Mouse (Mus musculus) midbrain, embryonic 11.5 days (tissue): Measurements from ENCODE around the gene Wtap. TPM values are rescaled to one million over a fixed set of nuclear protein-coding genes. Genes with fewer than 3 reads are reported as not detected.
"Not testable (repeated sequence)": the region's sequence is repeated elsewhere in the genome, so short reads cannot be mapped to it uniquely, and the experiment has no call there.

Source experiments
- ATAC-seq: fragments of 200-750 bp; cut with Nextera tagmentation; 2 replicates; pipeline ENCODE4 v1.8.0; 2017; ENCODE audit warnings: moderate TSS enrichment, moderate library complexity; ENCODE audit not compliant: low FRiP score
- DNase-seq: peaks from one replicate; pipeline ENCODE4 v3.0.0; 2015; ENCODE audit warnings: low spot score; ENCODE audit errors: missing footprints
- H3K27ac ChIP-seq: fragments of 300-500 bp; sonication (generic); 2 replicates; pipeline ENCODE4 v1.5.1; 2014; ENCODE audit warnings: low read depth, low read length
- H3K27me3 ChIP-seq: fragments of 300-500 bp; sonication (generic); 2 replicates; pipeline ENCODE4 v1.6.1; 2014; ENCODE audit warnings: mild to moderate bottlenecking, low read length, moderate library complexity, mixed read lengths; ENCODE audit not compliant: control insufficient read depth, insufficient read depth
- H3K36me3 ChIP-seq: fragments of 300-500 bp; sonication (generic); 2 replicates; pipeline ENCODE4 v1.6.1; 2014; ENCODE audit warnings: mild to moderate bottlenecking, low read length, moderate library complexity, mixed read lengths; ENCODE audit not compliant: control insufficient read depth, insufficient read depth
- H3K4me1 ChIP-seq: fragments of 300-500 bp; sonication (generic); 2 replicates; pipeline ENCODE4 v1.6.1; 2014; ENCODE audit warnings: low read length; ENCODE audit not compliant: control insufficient read depth, insufficient read depth
- H3K4me2 ChIP-seq: fragments of 300-500 bp; sonication (generic); 2 replicates; pipeline ENCODE4 v1.6.1; 2014; ENCODE audit warnings: mild to moderate bottlenecking, moderate library complexity
- H3K4me3 ChIP-seq: fragments of 300-500 bp; sonication (generic); 2 replicates; pipeline ENCODE4 v1.5.1; 2014; ENCODE audit warnings: low read depth, low read length
- H3K9ac ChIP-seq: fragments of 300-500 bp; sonication (generic); 2 replicates; pipeline ENCODE4 v1.6.1; 2014; ENCODE audit warnings: low read length
- H3K9me3 ChIP-seq: fragments of 300-500 bp; sonication (generic); 2 replicates; pipeline ENCODE4 v1.6.1; 2016; ENCODE audit warnings: low read length; ENCODE audit not compliant: control insufficient read depth
- WGBS: fragments of 180-500 bp; shearing (Covaris S2); extraction: QIAGEN DNeasy Blood & Tissue Kit; methylation state at CpG from one replicate; pipeline ENCODE4 v1.1.7; 2014; 5-methylcytosine and 5-hydroxymethylcytosine counted together
- polyA plus RNA-seq: library from polyadenylated mRNA; unstranded; fragments of >200 nt; fragmentation: Nextera tagmentation; extraction: Ambion mirVana; gene quantifications from 2 replicates; pipeline ENCODE4 v1.2.1, GENCODE M21; 2014

Wtap gene
- polyA plus RNA-seq, 1 experiment from 2014 or later = 144 TPM

DNA sequence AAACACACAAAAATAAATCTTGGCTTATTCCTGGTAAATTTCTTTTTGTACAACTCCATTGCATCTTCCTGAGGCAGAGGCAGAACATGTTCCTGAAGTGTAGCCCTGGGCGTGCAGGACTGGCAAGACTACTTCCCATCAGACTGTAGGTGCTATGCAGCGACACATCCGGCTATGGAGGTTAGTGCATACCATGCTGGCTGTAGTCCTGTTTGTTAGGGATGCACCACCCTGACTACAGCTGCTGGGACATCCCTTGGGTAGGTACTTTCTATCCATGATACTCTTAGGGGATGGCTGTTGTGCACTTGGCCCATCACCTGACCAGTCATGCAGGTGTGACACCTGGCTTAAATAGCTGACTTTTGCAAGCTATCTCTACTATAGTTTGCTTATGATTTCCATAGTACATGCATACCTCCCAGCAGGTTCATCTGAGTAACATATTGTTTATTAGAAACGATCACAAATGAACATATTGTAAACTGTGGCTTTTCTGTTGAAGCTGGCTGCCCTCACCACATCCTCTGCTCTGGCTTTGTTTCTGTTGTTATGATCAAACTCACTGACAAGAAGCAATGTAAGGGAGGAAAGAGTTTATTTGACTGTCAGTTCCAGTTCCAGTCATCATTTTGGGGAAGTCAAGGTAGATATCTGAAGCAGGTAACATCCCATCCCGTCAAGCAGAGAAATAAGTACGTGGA lies 51.4 kb downstream of the Wtap start:
- Histone ChIP-seq H3K27ac (no peak overlapping the region), H3K4me2 (no peak overlapping the region), H3K36me3 (peaks cover 16% of the 10 kb centered on the region), H3K9ac (no peak overlapping the region), H3K27me3 (no peaks in the 10 kb centered on the region), H3K4me1 (peaks cover 4% of the 10 kb centered on the region; the same call in 1 of the 2 replicates), H3K4me3 (no peak overlapping the region), H3K9me3 (no peaks in the 10 kb centered on the region)
- no peak for ATAC-seq
- 86% methylated on average over 6 of the region's 6 CpGs for WGBS
- peak; percentile 31 for DNase-seq

DNA sequence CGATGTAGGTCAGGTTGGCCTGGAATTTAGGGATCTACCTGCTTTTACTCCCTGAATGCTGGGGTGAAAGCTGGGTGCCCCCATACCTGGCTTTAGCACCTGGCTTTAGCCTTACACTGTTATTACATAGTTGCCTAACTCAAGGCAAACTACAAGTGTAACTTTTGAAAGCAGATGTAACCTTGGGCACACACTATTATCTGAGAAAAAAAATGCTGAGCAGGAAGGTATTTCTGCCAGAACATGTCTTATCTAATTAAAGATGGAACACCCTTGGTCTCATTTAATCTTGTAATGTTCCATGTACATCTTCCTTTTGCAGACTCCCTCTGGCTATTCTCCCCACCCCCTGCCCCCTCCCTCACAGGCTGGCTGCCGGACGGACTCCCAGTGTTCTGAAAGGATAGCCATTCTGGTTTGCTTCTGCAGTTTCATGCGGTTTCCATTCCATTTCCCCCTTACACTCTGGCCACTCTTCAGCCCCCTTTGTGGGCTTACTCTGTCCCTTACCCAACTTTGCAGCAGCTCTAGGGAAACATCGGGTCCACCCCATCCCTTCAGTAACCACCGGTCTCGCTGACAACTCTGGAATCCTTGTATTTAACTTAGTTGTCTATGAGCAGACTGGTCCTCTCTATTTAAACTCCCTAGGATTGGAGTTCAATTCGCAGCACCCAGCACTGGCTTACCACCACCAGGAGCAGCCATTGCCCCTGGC lies 52.3 kb downstream of the Wtap start:
- 76% methylated on average over 8 of the region's 8 CpGs for WGBS
- peaks cover 16% of the 10 kb centered on the region for H3K36me3 ChIP-seq
- no peaks in the 10 kb centered on the region for H3K9me3 ChIP-seq
- DNase-seq (peak; percentile 59), ATAC-seq (no peak)
- H3K4me2 ChIP-seq = no peak overlapping the region
- peaks cover 4% of the 10 kb centered on the region; the same call in 1 of the 2 replicates for H3K4me1 ChIP-seq
- H3K27me3 ChIP-seq = no peaks in the 10 kb centered on the region
- no peak overlapping the region for H3K4me3 ChIP-seq
- no peak overlapping the region for H3K9ac ChIP-seq
- no peak overlapping the region for H3K27ac ChIP-seq

DNA sequence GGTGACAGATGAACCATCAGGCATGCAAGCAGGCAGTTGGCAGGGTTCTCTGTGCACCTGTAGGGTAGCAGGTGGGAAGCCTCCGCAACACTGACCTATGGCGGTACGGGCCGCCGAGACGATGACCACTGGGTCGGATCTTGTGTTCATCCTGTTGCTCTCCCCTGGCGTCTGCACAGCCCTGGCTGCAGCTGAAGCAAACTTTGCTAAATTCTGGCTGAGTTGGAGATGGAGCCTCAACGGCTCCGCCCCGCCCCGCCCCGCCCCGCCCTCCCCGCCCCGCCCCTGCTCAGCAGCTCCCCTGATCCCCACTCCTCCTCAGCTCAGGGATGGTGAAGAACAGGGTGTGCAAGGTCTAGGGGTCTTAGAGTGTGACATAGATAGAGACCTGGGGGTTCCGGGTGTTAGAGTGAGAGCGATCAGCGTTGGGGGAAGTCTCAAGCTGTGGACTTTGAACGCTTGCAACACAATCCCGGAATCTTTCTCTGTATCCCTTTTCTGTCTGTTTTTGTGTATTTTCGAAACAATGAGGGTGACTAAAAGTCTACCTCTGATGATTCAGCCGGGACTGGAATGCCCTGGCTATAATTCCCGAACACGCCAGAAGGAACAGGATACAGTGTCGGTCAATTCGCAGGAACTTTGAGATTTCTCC lies 53.7 kb downstream of the Wtap start, which contains the start of gene Acat3:
TSS of gene Acat3 (minus strand) at position 450 of the 655 bp plus-strand sequence.
- H3K4me2 ChIP-seq = peak within 1 kb of the TSS; percentile 25
- H3K4me3 ChIP-seq = peak within 1 kb of the TSS; percentile 0; the same call in 1 of the 2 replicates
- no peak within 1 kb of the TSS for H3K27ac ChIP-seq
- H3K4me1 ChIP-seq = peaks cover 4% of the 10 kb centered on the region; the same call in 1 of the 2 replicates
- H3K9ac ChIP-seq = peak within 1 kb of the TSS; percentile 30; the same call in 1 of the 2 replicates
- DNase-seq (peak; percentile 85), ATAC-seq (peak; percentile 71)
- no peaks in the 10 kb centered on the region for H3K27me3 ChIP-seq
- H3K36me3 ChIP-seq = peaks cover 12% of the 10 kb centered on the region; the same call in 1 of the 2 replicates
- whole genome bisulfite sequencing = 13% methylated on average over 27 of the region's 27 CpGs
- no peaks in the 10 kb centered on the region for H3K9me3 ChIP-seq

DNA sequence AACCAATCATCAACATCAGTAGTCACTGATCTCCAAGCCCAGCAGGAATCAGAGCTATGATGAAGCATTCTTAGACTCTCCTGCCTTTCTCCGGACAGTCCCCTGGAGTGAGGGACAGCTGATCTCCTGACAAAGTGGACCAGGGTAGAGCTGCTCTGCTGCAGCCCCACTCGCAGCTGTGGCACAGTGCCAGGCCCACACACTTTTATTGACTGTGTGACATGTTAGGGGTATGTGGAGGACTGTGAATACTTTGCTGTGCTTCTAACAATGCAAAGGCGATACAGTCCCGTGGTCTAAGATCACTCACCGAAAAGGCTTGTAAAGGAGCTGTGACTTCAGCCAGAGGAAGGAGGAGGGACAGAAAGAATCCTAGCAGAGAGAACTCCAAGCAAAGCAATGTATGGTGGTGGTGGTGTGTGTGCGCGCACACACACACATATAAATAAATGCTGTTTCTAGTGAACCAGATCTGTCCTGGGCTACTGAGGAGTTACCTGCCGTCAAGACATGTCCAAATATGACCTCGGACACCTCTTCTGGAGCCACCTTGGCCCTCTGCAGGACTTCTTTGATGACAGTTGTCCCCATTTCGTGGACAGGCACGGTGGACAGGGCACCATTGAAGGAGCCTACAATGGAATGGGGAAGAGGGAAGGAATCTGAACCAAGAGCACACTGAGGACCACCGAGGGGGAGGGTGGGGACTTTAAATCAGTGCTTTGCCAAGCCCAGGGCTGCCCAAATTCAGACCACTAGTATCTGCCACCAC lies 54.4 kb downstream of the Wtap start:
- 41% methylated on average over 2 of the region's 12 CpGs for WGBS
- not testable (repeated sequence) for DNase-seq, H3K27me3 ChIP-seq, H3K36me3 ChIP-seq, H3K9me3 ChIP-seq, H3K4me1 ChIP-seq, H3K27ac ChIP-seq, H3K9ac ChIP-seq
- peak; percentile 47 for ATAC-seq
- peak overlapping the region; percentile 25 for H3K4me2 ChIP-seq
- H3K4me3 ChIP-seq = peak overlapping the region; percentile 0; the same call in 1 of the 2 replicates

DNA sequence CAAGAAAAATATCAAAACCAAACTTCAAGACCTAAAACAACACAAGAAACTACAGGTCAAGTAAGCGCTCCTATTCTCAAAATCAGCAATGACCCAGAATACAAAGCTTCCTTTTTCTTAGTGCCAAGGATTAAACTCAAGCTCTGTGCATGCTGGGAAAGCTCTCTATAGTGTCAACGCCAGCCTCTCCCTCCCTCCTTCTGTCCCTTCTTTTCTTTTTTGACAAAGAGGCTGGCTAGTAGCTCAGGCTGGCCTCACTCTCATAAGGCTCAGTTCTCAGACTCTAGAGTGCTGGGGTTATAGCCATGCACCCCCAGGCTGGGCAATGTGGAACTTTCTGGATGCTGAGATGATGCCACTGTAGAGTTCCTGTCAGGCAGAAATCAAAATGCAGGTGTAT lies 55.9 kb downstream of the Wtap start:
- Histone ChIP-seq H3K36me3 (peaks cover 7% of the 10 kb centered on the region; the same call in 1 of the 2 replicates), H3K4me3 (no peak overlapping the region), H3K9ac (no peak overlapping the region), H3K4me2 (no peak overlapping the region), H3K27ac (no peak overlapping the region), H3K27me3 (no peaks in the 10 kb centered on the region), H3K4me1 (peaks cover 4% of the 10 kb centered on the region; the same call in 1 of the 2 replicates), H3K9me3 (no peaks in the 10 kb centered on the region)
- peak; percentile 79 for DNase-seq
- peak; percentile 53; the same call in 1 of the 2 replicates for ATAC-seq
- 33% methylated on average over 2 of the region's 2 CpGs for WGBS

DNA sequence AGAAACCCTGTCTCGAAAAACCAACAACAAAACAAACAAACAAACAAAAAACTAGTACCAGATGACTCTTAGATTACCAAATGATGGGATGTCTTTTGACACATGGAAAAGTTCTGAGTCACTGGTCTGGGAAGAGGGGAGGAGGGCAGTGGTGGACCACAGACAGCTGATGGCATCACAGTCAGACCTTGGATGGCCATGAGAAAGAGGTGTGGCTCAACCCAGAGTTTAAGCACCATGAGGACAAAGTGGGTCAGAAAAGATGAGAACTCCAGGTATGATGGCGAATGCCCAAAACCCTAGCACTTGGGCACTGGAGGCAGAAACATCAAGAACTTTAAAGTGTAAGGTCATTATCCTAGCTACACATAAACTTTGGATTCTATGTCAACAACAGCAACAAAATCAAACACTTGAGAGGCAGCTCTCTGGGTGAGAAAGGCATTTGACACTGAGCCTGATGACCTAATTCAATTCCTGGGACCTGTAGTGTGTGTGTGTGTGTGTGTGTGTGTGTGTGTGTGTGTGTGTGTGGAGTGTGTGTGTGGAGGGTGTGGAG lies 56.5 kb downstream of the Wtap start:
- WGBS = 89% methylated on average over 2 of the region's 2 CpGs
- peak; percentile 45 for DNase-seq
- Histone ChIP-seq H3K27ac (no peak overlapping the region), H3K4me3 (no peak overlapping the region), H3K36me3 (peaks cover 2% of the 10 kb centered on the region; the same call in 1 of the 2 replicates), H3K9me3 (no peaks in the 10 kb centered on the region), H3K9ac (no peak overlapping the region), H3K4me1 (peaks cover 4% of the 10 kb centered on the region; the same call in 1 of the 2 replicates), H3K27me3 (no peaks in the 10 kb centered on the region), H3K4me2 (no peak overlapping the region)
- 0 out of 2 replicates have a peak, but pooled peaks have one; percentile 40 for ATAC-seq

DNA sequence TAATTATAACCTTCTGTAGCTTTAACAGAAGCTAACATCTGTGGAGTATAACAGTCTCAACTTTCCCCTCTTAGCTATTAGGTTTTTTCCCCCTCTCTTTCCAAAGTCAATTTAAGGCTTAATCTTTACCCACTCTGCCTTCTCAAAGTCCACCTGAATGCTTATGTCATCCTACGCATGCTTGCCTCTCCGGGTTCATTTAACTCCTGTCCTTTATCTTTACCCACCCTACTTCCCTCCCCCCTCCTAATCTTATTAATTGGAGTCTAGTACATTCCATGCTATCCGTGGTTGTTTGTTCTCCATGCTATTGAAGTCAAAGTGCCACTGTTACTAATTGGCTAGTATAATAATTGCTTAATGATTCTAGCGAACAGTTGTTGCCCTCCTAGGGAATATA lies 58.2 kb downstream of the Wtap start:
- 65% methylated on average over 4 of the region's 4 CpGs for WGBS
- DNase-seq = no peak
- no peak for ATAC-seq
- H3K9me3 ChIP-seq = no peaks in the 10 kb centered on the region
- no peak overlapping the region for H3K9ac ChIP-seq
- peaks cover 4% of the 10 kb centered on the region; the same call in 1 of the 2 replicates for H3K4me1 ChIP-seq
- no peaks in the 10 kb centered on the region for H3K27me3 ChIP-seq
- no peak overlapping the region for H3K4me3 ChIP-seq
- no peak overlapping the region for H3K4me2 ChIP-seq
- H3K36me3 ChIP-seq = no peaks in the 10 kb centered on the region
- no peak overlapping the region for H3K27ac ChIP-seq

DNA sequence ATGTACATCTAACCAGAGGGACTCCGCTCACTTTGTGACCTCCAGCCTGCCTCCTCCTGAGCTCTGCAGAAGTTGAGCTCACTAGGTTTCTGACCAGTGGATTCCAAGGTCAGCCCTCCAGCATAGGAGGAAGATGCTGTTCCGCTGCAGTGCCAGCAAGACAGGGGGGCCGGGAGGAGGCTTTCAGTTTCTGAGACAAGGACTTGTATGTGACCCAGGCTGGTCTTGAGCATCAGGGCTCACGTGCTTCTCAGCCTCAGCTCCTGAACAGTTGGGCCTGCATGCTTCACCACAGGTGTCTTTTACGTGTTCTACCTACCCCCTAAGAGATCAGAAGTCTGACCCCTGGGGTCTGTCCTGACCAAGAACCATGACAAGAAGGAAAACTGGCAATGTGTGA lies 62.4 kb downstream of the Wtap start:
- H3K27ac ChIP-seq, DNase-seq, H3K27me3 ChIP-seq, H3K9ac ChIP-seq, H3K4me2 ChIP-seq, H3K4me1 ChIP-seq, H3K9me3 ChIP-seq, H3K36me3 ChIP-seq, H3K4me3 ChIP-seq, ATAC-seq: not testable (repeated sequence)
- 92% methylated on average over 5 of the region's 5 CpGs for WGBS
